Mouse (Mus musculus): Measurements from ENCODE around the gene Plin3. TPM values are rescaled to one million over a fixed set of nuclear protein-coding genes. Genes with fewer than 3 reads are reported as not detected.
A peak's percentile ranks its signal among the peaks of the same experiment; 100 is the strongest.

Gene Plin3
- 54.0 and 58.1 TPM in 2 replicates for polyA plus RNA-seq (2015; fragmentation: Nextera tagmentation; extraction: Ambion mirVana)

DNA sequence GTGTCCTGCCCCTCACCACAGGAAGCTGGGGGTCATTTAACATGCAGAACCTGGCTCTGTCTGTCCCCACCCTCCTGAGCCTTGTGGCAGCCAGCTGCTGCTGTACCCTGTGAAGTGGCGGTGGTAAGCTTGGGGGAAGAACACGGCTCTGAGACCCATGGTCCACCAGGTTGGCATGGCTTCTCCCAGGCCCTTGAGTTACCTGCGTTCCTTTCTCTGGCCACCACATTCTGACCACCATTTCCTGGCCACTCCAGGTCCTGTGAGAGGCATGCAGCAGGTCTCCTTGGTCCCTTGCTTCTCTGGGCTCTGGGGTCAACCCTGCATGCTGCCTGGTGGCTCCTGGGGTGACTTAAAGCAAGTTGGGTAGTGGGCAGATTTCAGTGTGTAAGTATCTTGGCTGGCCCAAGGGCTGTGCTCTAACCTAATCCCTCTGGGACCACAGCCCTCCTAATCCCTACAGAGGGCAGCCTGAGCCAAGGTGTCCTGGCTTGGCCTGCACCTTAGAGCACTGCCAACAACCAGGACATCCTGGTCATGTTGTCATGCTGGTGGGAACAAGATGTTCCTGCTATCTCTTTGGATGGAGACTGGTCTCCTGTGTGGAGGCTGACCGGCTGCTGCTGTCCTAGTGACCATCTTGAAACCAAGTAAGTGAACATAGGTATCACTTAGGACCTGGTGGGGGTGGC, at the start of gene Plin3:
TSS of gene Plin3 (minus strand) at position 343 of the 692 bp plus-strand sequence.

DNA sequence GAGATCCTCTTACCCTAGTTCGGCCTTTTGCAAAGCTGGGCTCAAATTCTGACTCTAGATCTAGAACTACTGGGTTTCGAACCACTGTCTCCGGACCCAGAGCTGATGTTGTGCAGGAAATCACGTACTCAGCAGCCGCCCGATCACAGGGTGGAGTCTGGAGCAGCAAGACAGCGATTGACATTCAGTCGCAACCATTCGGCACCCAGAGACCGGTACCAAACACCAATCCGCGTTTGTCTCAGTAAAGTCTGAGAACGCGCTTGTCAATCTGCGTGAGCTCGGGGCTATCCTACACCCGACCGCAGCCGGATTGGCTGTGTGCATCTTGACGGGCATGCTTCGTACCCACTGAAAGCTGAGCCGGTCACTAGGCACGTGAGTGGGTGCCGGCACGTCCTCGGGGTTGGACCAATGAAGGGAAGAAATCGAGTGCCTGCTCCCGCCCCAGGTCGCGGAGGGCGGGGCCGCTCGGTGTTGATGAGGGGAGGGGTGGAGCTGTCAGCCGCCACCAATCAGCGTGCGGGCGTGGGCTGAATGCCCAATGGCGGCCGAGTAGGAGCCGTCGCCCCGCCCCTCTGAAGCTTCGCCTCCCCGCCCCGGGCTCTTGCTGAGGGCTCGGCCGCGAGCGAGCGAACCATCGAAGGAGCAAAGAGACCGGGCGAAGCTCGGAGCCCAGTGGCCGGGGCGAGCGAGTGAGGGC, 32.9 kb upstream of the Plin3 start, which contains the start of gene Kdm4b:
TSS of gene Kdm4b (plus strand) at position 613 of the 703 bp plus-strand sequence.

DNA sequence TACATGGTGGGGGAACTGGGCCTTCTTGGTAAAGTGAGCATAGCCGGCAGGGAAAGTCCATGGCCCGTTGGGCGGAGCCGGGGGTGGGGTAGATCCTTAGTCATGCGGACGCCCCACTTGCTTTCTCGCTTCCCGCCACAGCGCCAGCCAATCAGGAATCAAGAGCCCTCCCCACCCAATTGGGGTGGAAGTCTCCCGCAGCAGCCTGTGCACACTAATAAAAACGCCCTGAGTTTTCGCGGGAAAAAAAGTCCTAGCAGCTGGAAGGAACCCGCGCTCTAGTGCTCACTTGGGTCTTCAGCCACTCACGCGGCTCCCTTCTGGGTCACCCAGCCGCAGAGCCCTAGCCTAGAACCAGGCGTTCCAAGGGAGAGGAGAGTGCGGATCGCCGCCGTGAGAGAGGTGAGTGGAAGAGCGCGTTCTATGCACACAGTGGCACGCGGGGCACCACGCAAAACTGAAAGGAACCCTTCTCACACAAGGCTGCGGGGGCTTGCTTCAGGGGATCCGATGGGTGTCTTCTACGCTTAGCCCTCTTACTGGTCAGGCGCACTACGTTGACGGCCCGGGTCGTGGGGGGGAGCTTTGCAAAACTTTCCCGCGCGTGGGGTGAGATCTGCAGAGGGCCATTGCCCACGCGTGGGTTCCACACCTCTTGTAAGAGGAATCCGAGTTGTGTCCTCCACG, 10.6 kb upstream of the Plin3 start, which contains the start of gene Uhrf1:
TSS of gene Uhrf1 (plus strand) at position 162 of the 687 bp plus-strand sequence.

DNA sequence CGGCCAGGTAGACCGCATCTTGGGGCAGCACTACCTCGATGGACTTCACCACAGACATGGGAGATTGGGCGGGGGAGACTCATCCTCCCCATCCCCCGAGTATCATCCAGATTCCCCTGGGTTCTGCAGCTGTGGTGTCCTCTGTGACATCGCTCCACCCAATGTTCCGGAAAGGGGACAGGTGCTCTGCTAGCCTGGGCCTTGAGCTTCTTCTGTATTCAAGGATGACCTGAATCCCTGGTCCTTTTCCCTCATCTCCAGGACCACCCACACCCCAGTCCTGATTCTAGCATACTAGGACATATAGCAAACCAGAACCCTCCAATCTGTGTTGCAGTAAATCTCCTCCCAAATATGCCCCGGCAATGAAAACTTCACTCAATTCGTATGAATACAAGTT, 7.5 kb upstream of the Plin3 start, which contains the start of gene Arrdc5:
TSS of gene Arrdc5 (minus strand) at position 101 of the 400 bp plus-strand sequence.

DNA sequence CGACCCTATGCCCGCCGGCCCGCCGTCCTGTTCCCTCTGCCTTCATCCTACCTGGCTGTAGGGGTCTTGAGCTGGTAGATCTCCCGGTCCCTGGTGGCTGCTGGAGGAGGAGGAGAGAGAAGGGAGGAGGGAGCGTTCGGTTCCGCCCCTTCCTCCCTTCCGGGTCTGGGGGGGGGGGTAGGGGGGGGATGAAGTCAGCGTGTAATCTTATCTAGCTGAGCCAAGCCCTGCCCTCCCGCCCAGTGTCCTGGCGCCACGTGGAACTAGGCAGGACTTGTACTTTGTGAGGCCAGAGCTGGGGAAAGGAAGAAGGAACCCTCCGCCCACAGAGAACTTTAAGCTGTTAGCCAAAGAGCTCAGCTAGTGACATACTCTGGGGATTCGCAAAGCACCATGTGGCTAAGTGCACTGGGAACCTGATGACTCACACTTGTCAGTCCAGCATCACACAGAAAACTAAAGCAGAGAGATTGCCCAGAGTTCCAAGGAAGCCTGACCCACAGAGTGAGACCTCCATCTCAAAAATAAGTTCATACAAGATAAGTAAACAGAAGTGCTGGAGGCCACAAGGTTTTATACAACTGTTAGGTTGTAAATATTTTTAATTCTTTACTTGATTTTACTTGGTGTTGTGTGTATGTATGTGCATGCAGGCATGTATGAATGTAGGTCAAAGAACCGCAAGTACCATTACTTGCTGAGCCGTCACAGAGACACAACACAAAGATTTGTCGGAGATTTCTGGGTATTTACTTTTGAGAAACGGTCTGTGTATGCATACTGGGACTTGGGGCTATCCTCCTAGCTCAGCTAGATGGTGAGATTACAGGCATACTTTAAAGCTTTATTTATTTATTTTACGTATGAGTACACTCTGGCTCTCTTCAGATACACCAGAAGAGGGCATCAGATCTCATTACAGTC, 15.8 kb downstream of the Plin3 start, which contains the start of gene Ticam1:
TSS of gene Ticam1 (minus strand) at position 144 of the 924 bp plus-strand sequence.

DNA sequence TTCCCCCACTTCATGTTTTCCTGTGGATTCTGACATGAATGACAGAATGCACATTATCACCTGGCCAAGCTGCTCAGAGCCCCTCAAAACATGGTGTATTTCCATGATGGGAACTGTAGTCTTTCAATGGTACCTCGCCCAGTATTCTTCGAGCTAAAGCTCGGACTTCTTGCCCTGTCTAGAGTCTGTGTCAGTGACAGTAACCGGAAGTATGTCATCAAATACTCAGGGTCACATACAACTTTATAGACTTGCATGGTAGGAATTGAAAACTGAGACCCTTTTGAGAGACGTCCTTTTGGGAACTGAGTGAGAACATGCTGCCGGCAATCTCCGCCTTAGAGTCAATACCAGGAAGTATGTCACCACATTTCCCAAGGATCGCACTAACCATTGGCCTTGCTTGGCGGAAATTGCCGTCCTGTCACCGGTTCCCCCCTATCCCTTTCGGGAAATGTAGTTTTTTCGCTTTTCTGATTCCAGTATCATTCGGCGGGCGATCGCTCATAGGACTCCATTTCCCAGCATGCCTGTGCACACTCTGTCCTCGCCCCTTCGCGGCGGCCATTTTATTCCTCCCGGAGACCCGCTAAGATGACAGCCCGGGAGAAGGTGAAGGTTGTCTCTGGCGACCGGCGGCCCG, 36.3 kb downstream of the Plin3 start, which contains the start of gene Fem1a:
TSS of gene Fem1a (plus strand) at position 572 of the 643 bp plus-strand sequence.

MicroRNAs within 50 kb of the gene (microRNA counts, 519-probe panel; counts per million panel counts)
- 2,161 counts per million, percentile 27 among the panel's probes with 10 or more counts for microRNA mmu-miR-7b

Small RNA genes within 50 kb of the gene (microRNA-seq; reads per million reads assigned to microRNA genes)
- gene Mir7b = 13.0 reads per million, percentile 22 among the genes with 10 or more reads in this experiment

Other genes with a start within 250 kb of the Plin3 start
- 43.9 and 47.2 TPM in 2 replicates for gene Ubxn6, start 217.8 kb downstream of the Plin3 start, polyA plus RNA-seq (2015; fragmentation: Nextera tagmentation; extraction: Ambion mirVana)
- gene Hdgfl2, start 213.2 kb downstream of the Plin3 start, polyA plus RNA-seq (2015; fragmentation: Nextera tagmentation; extraction: Ambion mirVana) = 53.5 and 57.9 TPM in 2 replicates
- gene Plin4, start 183.1 kb downstream of the Plin3 start, polyA plus RNA-seq (2015; fragmentation: Nextera tagmentation; extraction: Ambion mirVana) = 13.1 and 16.2 TPM in 2 replicates
- 0.14 and 0.21 TPM in 2 replicates for gene Plin5, start 175.3 kb downstream of the Plin3 start, polyA plus RNA-seq (2015; fragmentation: Nextera tagmentation; extraction: Ambion mirVana)
- gene Lrg1, start 170.9 kb downstream of the Plin3 start, polyA plus RNA-seq (2015; fragmentation: Nextera tagmentation; extraction: Ambion mirVana) = 3.4 and 7.2 TPM in 2 replicates
- 0.37 and 0.85 TPM in 2 replicates for gene Sema6b, start 152.5 kb downstream of the Plin3 start, polyA plus RNA-seq (2015; fragmentation: Nextera tagmentation; extraction: Ambion mirVana)
- 3.6 and 4.2 TPM in 2 replicates for gene Tnfaip8l1, start 130.4 kb downstream of the Plin3 start, polyA plus RNA-seq (2015; fragmentation: Nextera tagmentation; extraction: Ambion mirVana)
- 75.0 and 82.0 TPM in 2 replicates for gene Mydgf, start 109.0 kb downstream of the Plin3 start, polyA plus RNA-seq (2015; fragmentation: Nextera tagmentation; extraction: Ambion mirVana)
- 18.3 and 21.8 TPM in 2 replicates for gene Dpp9, start 74.0 kb downstream of the Plin3 start, polyA plus RNA-seq (2015; fragmentation: Nextera tagmentation; extraction: Ambion mirVana)
- 8.4 and 9.1 TPM in 2 replicates for gene Fem1a, start 36.1 kb downstream of the Plin3 start, polyA plus RNA-seq (2015; fragmentation: Nextera tagmentation; extraction: Ambion mirVana)
- gene Ticam1, start 16.1 kb downstream of the Plin3 start, polyA plus RNA-seq (2015; fragmentation: Nextera tagmentation; extraction: Ambion mirVana) = 3.3 and 3.6 TPM in 2 replicates
- gene Arrdc5, start 7.4 kb upstream of the Plin3 start, polyA plus RNA-seq (2015; fragmentation: Nextera tagmentation; extraction: Ambion mirVana) = not detected in 2 replicates
- 21.7 and 31.0 TPM in 2 replicates for gene Uhrf1, start 10.4 kb upstream of the Plin3 start, polyA plus RNA-seq (2015; fragmentation: Nextera tagmentation; extraction: Ambion mirVana)
- 23.0 and 24.0 TPM in 2 replicates for gene Kdm4b, start 33.2 kb upstream of the Plin3 start, polyA plus RNA-seq (2015; fragmentation: Nextera tagmentation; extraction: Ambion mirVana)
- 37.4 and 42.8 TPM in 2 replicates for gene Ptprs, start 183.6 kb upstream of the Plin3 start, polyA plus RNA-seq (2015; fragmentation: Nextera tagmentation; extraction: Ambion mirVana)
- not detected in 2 replicates for gene Znrf4, start 219.6 kb upstream of the Plin3 start, polyA plus RNA-seq (2015; fragmentation: Nextera tagmentation; extraction: Ambion mirVana)

All from urinary bladder, postnatal 0 days (tissue).